Mouse (Mus musculus) urinary bladder, postnatal 25 days (tissue): ENCODE data around the gene Atp10a.
A peak's percentile ranks its signal among the peaks of the same experiment; 100 is the strongest.

Source experiments
- DNase-seq: peaks from one replicate; pipeline ENCODE4 v3.0.0; 2022; ENCODE audit warnings: low spot score

Atp10a gene

GRCm38 (mm10) chr7:58655866-58656265 is at the start of gene Atp10a:
Gene Atp10a, plus strand, starts transcription at chr7:58656166.
- DNase-seq: no peak

GRCm38 (mm10) chr7:58618048-58618447 is 37.9 kb upstream of the Atp10a start:
- DNase-seq: no peak

- DNase-seq: peak; percentile 7
These were observed 29.4 kb upstream of the Atp10a start for GRCm38 (mm10) chr7:58626305-58627155.

GRCm38 (mm10) chr7:58627381-58627780 is 28.6 kb upstream of the Atp10a start:
- DNase-seq: no peak

GRCm38 (mm10) chr7:58629233-58629632 is 26.7 kb upstream of the Atp10a start:
- no peak for DNase-seq

- no peak for DNase-seq
These were observed 22.3 kb upstream of the Atp10a start for GRCm38 (mm10) chr7:58633683-58634082.

- DNase-seq: no peak
These were observed 16.3 kb upstream of the Atp10a start for GRCm38 (mm10) chr7:58639676-58640075.

GRCm38 (mm10) chr7:58640456-58640855 is 15.5 kb upstream of the Atp10a start:
- DNase-seq: no peak

- DNase-seq: no peak
These were observed 14.1 kb upstream of the Atp10a start for GRCm38 (mm10) chr7:58641916-58642315.

GRCm38 (mm10) chr7:58647404-58647803 is 8.6 kb upstream of the Atp10a start:
- DNase-seq: no peak

- peak; percentile 66 for DNase-seq
These were observed 2.2 kb downstream of the Atp10a start for GRCm38 (mm10) chr7:58657913-58658789.

- DNase-seq: no peak
These were observed 2.9 kb downstream of the Atp10a start for GRCm38 (mm10) chr7:58658790-58659405.

- DNase-seq: no peak
These were observed 4.1 kb downstream of the Atp10a start for GRCm38 (mm10) chr7:58660046-58660445.

- no peak for DNase-seq
These were observed 4.7 kb downstream of the Atp10a start for GRCm38 (mm10) chr7:58660665-58661064.

GRCm38 (mm10) chr7:58661076-58661475 is 5.1 kb downstream of the Atp10a start:
- DNase-seq: peak; percentile 29

GRCm38 (mm10) chr7:58668617-58669016 is 12.7 kb downstream of the Atp10a start:
- no peak for DNase-seq

GRCm38 (mm10) chr7:58676075-58676474 is 20.1 kb downstream of the Atp10a start:
- DNase-seq: no peak

- DNase-seq: peak; percentile 36
These were observed 21.3 kb downstream of the Atp10a start for GRCm38 (mm10) chr7:58677111-58677805.

GRCm38 (mm10) chr7:58685967-58686366 is 30.0 kb downstream of the Atp10a start:
- DNase-seq: no peak

- no peak for DNase-seq
These were observed 30.6 kb downstream of the Atp10a start for GRCm38 (mm10) chr7:58686573-58686972.

- DNase-seq: no peak
These were observed 31.0 kb downstream of the Atp10a start for GRCm38 (mm10) chr7:58686997-58687396.
